Mouse (Mus musculus): ENCODE data around the gene Pou2f2. TPM values are rescaled to one million over a fixed set of nuclear protein-coding genes. Genes with fewer than 3 reads are reported as not detected.
A peak's percentile ranks its signal among the peaks of the same experiment; 100 is the strongest.

Pou2f2 gene
- total and polyA plus RNA-seq, 2 experiments from 2014 or later: 6.0 to 21.2 TPM

- no peak overlapping the region for H3K4me3 ChIP-seq (ENCODE audit: low read depth, low read length)
- no peak for TF ChIP-seq CTCF (IDR thresholded peaks at IDR 0.05; ENCODE audit: low read depth)
- ATAC-seq: no peak
- no peak for DNase-seq
- no peak overlapping the region for H3K9ac ChIP-seq
- no peaks in the 10 kb centered on the region for H3K9me3 ChIP-seq (ENCODE audit: low read length)
- no peak overlapping the region for H3K4me2 ChIP-seq (ENCODE audit: low read depth)
- no peak overlapping the region for H3K27ac ChIP-seq (ENCODE audit: low read depth, low read length)
- no peaks in the 10 kb centered on the region for H3K27me3 ChIP-seq (ENCODE audit: insufficient read depth, low read length)
- WGBS: 65% methylated on average over 3 of the region's 3 CpGs
- H3K4me1 ChIP-seq (ENCODE audit: insufficient read depth): no peaks in the 10 kb centered on the region
- no peaks in the 10 kb centered on the region for H3K36me3 ChIP-seq (ENCODE audit: insufficient read depth)
These were observed 15.6 kb upstream of the Pou2f2 start for GRCm38 (mm10) chr7:25195148-25195547.

DNA sequence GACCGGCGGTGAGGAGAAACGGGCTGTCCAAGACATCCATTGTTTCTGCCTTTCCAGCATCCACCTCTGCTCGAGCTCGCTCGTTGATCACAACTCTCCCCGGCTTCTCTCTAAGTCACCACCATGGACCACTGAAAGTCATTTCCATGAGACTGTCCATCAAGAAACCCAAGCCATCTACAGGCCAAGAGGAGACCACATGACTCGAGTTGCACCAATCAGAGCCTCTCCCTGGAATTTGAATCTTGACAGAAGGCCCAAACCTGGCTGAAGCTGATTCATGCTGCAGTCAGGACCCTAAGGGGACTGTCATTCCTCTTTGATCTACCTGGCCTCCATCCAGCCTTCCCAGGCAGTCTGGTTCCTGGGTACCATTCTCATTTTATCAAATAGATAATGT, 12.6 kb upstream of the Pou2f2 start:
- no peaks in the 10 kb centered on the region for H3K4me1 ChIP-seq (ENCODE audit: insufficient read depth)
- WGBS: 70% methylated on average over 8 of the region's 8 CpGs
- no peaks in the 10 kb centered on the region for H3K36me3 ChIP-seq (ENCODE audit: insufficient read depth)
- TF ChIP-seq CTCF (IDR thresholded peaks at IDR 0.05; ENCODE audit: low read depth): no peak
- DNase-seq: no peak
- H3K9me3 ChIP-seq (ENCODE audit: low read length): no peaks in the 10 kb centered on the region
- no peak overlapping the region for H3K4me2 ChIP-seq (ENCODE audit: low read depth)
- no peaks in the 10 kb centered on the region for H3K27me3 ChIP-seq (ENCODE audit: insufficient read depth, low read length)
- H3K27ac ChIP-seq (ENCODE audit: low read depth, low read length): no peak overlapping the region
- no peak overlapping the region for H3K4me3 ChIP-seq (ENCODE audit: low read depth, low read length)
- ATAC-seq: peak; percentile 25; the same call in 1 of the 2 replicates
- H3K9ac ChIP-seq: no peak overlapping the region

- no peaks in the 10 kb centered on the region for H3K27me3 ChIP-seq (ENCODE audit: insufficient read depth, low read length)
- no peaks in the 10 kb centered on the region for H3K9me3 ChIP-seq (ENCODE audit: low read length)
- no peak for DNase-seq
- no peak for TF ChIP-seq CTCF (IDR thresholded peaks at IDR 0.05; ENCODE audit: low read depth)
- H3K4me1 ChIP-seq (ENCODE audit: insufficient read depth): no peaks in the 10 kb centered on the region
- H3K4me3 ChIP-seq (ENCODE audit: low read depth, low read length): no peak overlapping the region
- H3K4me2 ChIP-seq (ENCODE audit: low read depth): no peak overlapping the region
- ATAC-seq: no peak
- 90% methylated on average over 11 of the region's 11 CpGs for WGBS
- H3K27ac ChIP-seq (ENCODE audit: low read depth, low read length): no peak overlapping the region
- H3K9ac ChIP-seq: no peak overlapping the region
- no peaks in the 10 kb centered on the region for H3K36me3 ChIP-seq (ENCODE audit: insufficient read depth)
These were observed 11.3 kb upstream of the Pou2f2 start for GRCm38 (mm10) chr7:25190806-25191205.

DNA sequence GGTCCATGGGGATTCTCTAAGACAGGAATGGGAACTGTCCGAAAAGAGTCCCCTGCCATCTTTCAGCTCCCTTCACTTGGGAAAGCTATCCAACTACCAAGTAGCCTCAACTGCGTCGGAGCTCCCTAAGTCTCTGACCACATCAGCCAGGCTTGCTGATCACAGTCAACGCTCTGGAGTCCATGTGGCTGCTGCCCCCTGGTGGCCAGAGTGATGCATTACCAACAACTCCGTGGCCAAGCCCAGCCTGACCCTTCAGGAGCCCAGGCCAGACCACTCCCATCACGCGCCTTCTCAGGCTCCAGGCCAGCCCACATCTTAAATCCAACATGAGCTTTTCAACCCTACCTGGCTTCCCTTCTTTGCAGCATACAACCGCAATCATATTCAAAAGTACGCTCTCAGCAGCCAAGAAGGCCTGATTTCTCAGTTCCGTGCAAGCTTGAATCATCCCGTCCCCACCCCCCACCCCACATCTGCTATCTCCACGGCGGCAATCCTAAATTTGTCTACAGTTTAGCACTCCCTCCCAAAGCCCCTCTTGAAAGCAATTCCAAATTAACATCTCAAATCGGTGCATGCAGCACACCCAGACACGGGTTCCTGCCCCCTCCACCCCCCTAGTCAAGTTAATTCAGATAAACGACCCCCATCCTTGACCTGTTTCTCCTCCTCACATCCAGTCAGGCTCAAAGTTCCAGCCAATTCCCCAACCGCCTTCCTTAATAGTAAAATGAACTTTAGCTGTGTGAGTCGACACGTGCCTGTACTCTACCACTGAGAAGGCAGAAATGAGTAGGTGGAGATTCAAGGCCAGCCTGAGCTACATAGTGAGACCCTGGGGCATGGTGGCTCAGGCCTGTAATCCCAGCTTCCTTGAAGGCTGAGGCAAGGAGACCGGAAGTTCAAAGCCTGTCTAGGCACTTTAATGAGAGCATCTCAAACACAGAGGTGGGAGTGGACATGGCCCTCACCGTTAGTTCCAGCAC, 8.4 kb upstream of the Pou2f2 start:
- peak; percentile 99 for TF ChIP-seq CTCF (IDR thresholded peaks at IDR 0.05; ENCODE audit: low read depth)
- H3K9me3 ChIP-seq (ENCODE audit: low read length): no peaks in the 10 kb centered on the region
- H3K4me3 ChIP-seq (ENCODE audit: low read depth, low read length): no peak overlapping the region
- no peaks in the 10 kb centered on the region for H3K4me1 ChIP-seq (ENCODE audit: insufficient read depth)
- H3K27me3 ChIP-seq (ENCODE audit: insufficient read depth, low read length): no peaks in the 10 kb centered on the region
- H3K4me2 ChIP-seq (ENCODE audit: low read depth): peak overlapping the region; percentile 27
- no peak overlapping the region for H3K27ac ChIP-seq (ENCODE audit: low read depth, low read length)
- 31% methylated on average over 21 of the region's 21 CpGs for WGBS
- no peaks in the 10 kb centered on the region for H3K36me3 ChIP-seq (ENCODE audit: insufficient read depth)
- DNase-seq: peak; percentile 91
- peak; percentile 89 for ATAC-seq
- H3K9ac ChIP-seq: no peak overlapping the region

GRCm38 (mm10) chr7:25184091-25184490, 4.6 kb upstream of the Pou2f2 start:
- Histone ChIP-seq H3K9me3 (ENCODE audit: low read length) (no peaks in the 10 kb centered on the region), H3K4me1 (ENCODE audit: insufficient read depth) (0 out of 2 replicates have a peak, but pooled peaks cover 7% of the 10 kb centered on the region), H3K9ac (no peak overlapping the region), H3K36me3 (ENCODE audit: insufficient read depth) (no peaks in the 10 kb centered on the region), H3K4me3 (ENCODE audit: low read depth, low read length) (no peak overlapping the region), H3K4me2 (ENCODE audit: low read depth) (no peak overlapping the region), H3K27me3 (ENCODE audit: insufficient read depth, low read length) (peaks cover 8% of the 10 kb centered on the region; the same call in 1 of the 2 replicates), H3K27ac (ENCODE audit: low read depth, low read length) (no peak overlapping the region)
- 82% methylated on average over 6 of the region's 6 CpGs for WGBS
- ATAC-seq (no peak), DNase-seq (no peak)
- TF ChIP-seq CTCF (IDR thresholded peaks at IDR 0.05; ENCODE audit: low read depth): no peak

- Histone ChIP-seq H3K9ac (no peak overlapping the region), H3K36me3 (ENCODE audit: insufficient read depth) (no peaks in the 10 kb centered on the region), H3K4me2 (ENCODE audit: low read depth) (peak overlapping the region; percentile 66), H3K4me3 (ENCODE audit: low read depth, low read length) (peak overlapping the region; percentile 29), H3K27me3 (ENCODE audit: insufficient read depth, low read length) (peaks cover 8% of the 10 kb centered on the region; the same call in 1 of the 2 replicates), H3K9me3 (ENCODE audit: low read length) (no peaks in the 10 kb centered on the region), H3K4me1 (ENCODE audit: insufficient read depth) (peaks cover 16% of the 10 kb centered on the region), H3K27ac (ENCODE audit: low read depth, low read length) (no peak overlapping the region)
- DNase-seq (peak; percentile 55), ATAC-seq (no peak)
- TF ChIP-seq CTCF (IDR thresholded peaks at IDR 0.05; ENCODE audit: low read depth): no peak
- 5% methylated on average over 21 of the region's 21 CpGs for WGBS
These were observed 2.3 kb upstream of the Pou2f2 start for GRCm38 (mm10) chr7:25181814-25182213.

- Histone ChIP-seq H3K9me3 (ENCODE audit: low read length) (no peaks in the 10 kb centered on the region), H3K4me1 (ENCODE audit: insufficient read depth) (peaks cover 16% of the 10 kb centered on the region), H3K36me3 (ENCODE audit: insufficient read depth) (no peaks in the 10 kb centered on the region), H3K27me3 (ENCODE audit: insufficient read depth, low read length) (peaks cover 8% of the 10 kb centered on the region; the same call in 1 of the 2 replicates), H3K9ac (no peak overlapping the region), H3K4me2 (ENCODE audit: low read depth) (peak overlapping the region; percentile 66), H3K27ac (ENCODE audit: low read depth, low read length) (no peak overlapping the region), H3K4me3 (ENCODE audit: low read depth, low read length) (peak overlapping the region; percentile 29)
- TF ChIP-seq CTCF (IDR thresholded peaks at IDR 0.05; ENCODE audit: low read depth): peak; percentile 71
- 2% methylated on average over 15 of the region's 15 CpGs for WGBS
- DNase-seq: peak; percentile 34
- ATAC-seq: no peak
These were observed 1.8 kb upstream of the Pou2f2 start for GRCm38 (mm10) chr7:25181331-25181790.
